Mouse (Mus musculus): Measurements from ENCODE around the gene Ccser2.
A peak's percentile ranks its signal among the peaks of the same experiment; 100 is the strongest.

Ccser2 gene

GRCm38 (mm10) chr14:36937080-36937878 lies 31.3 kb downstream of the Ccser2 start:
- DNase-seq: peak; percentile 29

GRCm38 (mm10) chr14:36932638-36933382 lies 35.8 kb downstream of the Ccser2 start:
- DNase-seq: no peak

- no peak for DNase-seq
Observed at GRCm38 (mm10) chr14:36932038-36932437, 36.5 kb downstream of the Ccser2 start.

GRCm38 (mm10) chr14:36923383-36923782 lies 45.2 kb downstream of the Ccser2 start:
- DNase-seq: no peak

GRCm38 (mm10) chr14:36921346-36922049 lies 47.1 kb downstream of the Ccser2 start:
- no peak for DNase-seq

GRCm38 (mm10) chr14:36919886-36920285 lies 48.7 kb downstream of the Ccser2 start:
- no peak for DNase-seq

GRCm38 (mm10) chr14:36919146-36919545 lies 49.4 kb downstream of the Ccser2 start:
- DNase-seq: peak; percentile 56

GRCm38 (mm10) chr14:36915203-36915602 lies 53.4 kb downstream of the Ccser2 start:
- DNase-seq: no peak

GRCm38 (mm10) chr14:36914473-36915005 lies 54.0 kb downstream of the Ccser2 start:
- no peak for DNase-seq

GRCm38 (mm10) chr14:36911738-36912137 lies 56.8 kb downstream of the Ccser2 start:
- DNase-seq: no peak

- no peak for DNase-seq
Observed at GRCm38 (mm10) chr14:36905809-36906522, 62.6 kb downstream of the Ccser2 start.

GRCm38 (mm10) chr14:36904206-36904605 lies 64.4 kb downstream of the Ccser2 start:
- DNase-seq: no peak

GRCm38 (mm10) chr14:36900883-36901282 lies 67.7 kb downstream of the Ccser2 start:
- no peak for DNase-seq

GRCm38 (mm10) chr14:36894701-36895100 lies 73.9 kb downstream of the Ccser2 start:
- DNase-seq: no peak

GRCm38 (mm10) chr14:36892762-36893358 lies 75.7 kb downstream of the Ccser2 start:
- no peak for DNase-seq

GRCm38 (mm10) chr14:36890130-36890529 lies 78.4 kb downstream of the Ccser2 start:
- no peak for DNase-seq

- DNase-seq: no peak
Observed at GRCm38 (mm10) chr14:36885680-36886079, 82.9 kb downstream of the Ccser2 start.

GRCm38 (mm10) chr14:36885117-36885516 lies 83.5 kb downstream of the Ccser2 start:
- no peak for DNase-seq

- DNase-seq: no peak
Observed at GRCm38 (mm10) chr14:36883576-36883975, 85.0 kb downstream of the Ccser2 start.

GRCm38 (mm10) chr14:36870257-36870656 lies 98.3 kb downstream of the Ccser2 start:
- no peak for DNase-seq

- DNase-seq: no peak
Observed at GRCm38 (mm10) chr14:36868769-36869362, 99.7 kb downstream of the Ccser2 start.

Measured in right cerebral cortex, postnatal 4 days (tissue).